Mouse (Mus musculus) kidney, postnatal 0 days (tissue): ENCODE measurements at regions not wholly inside any gene's neighbourhood (a gene's known extent, or its start where the extent isn't known, plus 50 kb on each side); places are given as distances from the start of the nearest gene placed in this dataset.

Experiments
- ATAC-seq: fragments of 200-750 bp; cut with Nextera tagmentation; replicated peaks from 2 replicates; pipeline ENCODE4 v1.8.0; 2017; ENCODE audit warnings: low read depth, moderate number of reproducible peaks, moderate TSS enrichment, moderate library complexity; ENCODE audit not compliant: low FRiP score
- DNase-seq: peaks from one replicate; pipeline ENCODE4 v3.0.0-alpha.2; 2016; ENCODE audit warnings: low spot score
- H3K27ac ChIP-seq: fragments of 300-500 bp; sonication (generic); 2 replicates; pipeline ENCODE4 v1.5.1; 2014; ENCODE audit warnings: mild to moderate bottlenecking
- H3K27me3 ChIP-seq: fragments of 300-500 bp; sonication (generic); 2 replicates; pipeline ENCODE4 v1.6.1; 2014; ENCODE audit warnings: low read length, mixed read lengths; ENCODE audit not compliant: insufficient read depth
- H3K36me3 ChIP-seq: fragments of 300-500 bp; sonication (generic); 2 replicates; pipeline ENCODE4 v1.6.1; 2014; ENCODE audit warnings: low read length, mixed read lengths; ENCODE audit not compliant: insufficient read depth
- H3K4me1 ChIP-seq: fragments of 300-500 bp; sonication (generic); replicated peaks from 2 replicates; pipeline ENCODE4 v1.6.1; 2014; ENCODE audit warnings: antibody characterized with exemption, low read length, mixed read lengths; ENCODE audit not compliant: insufficient read depth
- H3K4me2 ChIP-seq: fragments of 300-500 bp; sonication (generic); 2 replicates; pipeline ENCODE4 v1.6.1; 2014; ENCODE audit warnings: mild to moderate bottlenecking, low read length, moderate library complexity, mixed read lengths
- H3K4me3 ChIP-seq: fragments of 300-500 bp; sonication (generic); replicated peaks from 2 replicates; pipeline ENCODE4 v1.5.1; 2014; ENCODE audit warnings: low read depth, low read length
- H3K9ac ChIP-seq: fragments of 300-500 bp; sonication (generic); 2 replicates; pipeline ENCODE4 v1.6.1; 2014; ENCODE audit warnings: low read depth, low read length
- H3K9me3 ChIP-seq: fragments of 300-500 bp; sonication (generic); replicated peaks from 2 replicates; pipeline ENCODE4 v1.6.1; 2016; ENCODE audit warnings: low read length, inconsistent platforms, mixed read lengths
- CTCF ChIP-seq: IDR thresholded peaks from 2 replicates; pipeline ENCODE4 v1.5.1; 2016; ENCODE audit warnings: antibody characterized with exemption, low read depth, mild to moderate bottlenecking, moderate library complexity
- WGBS: fragments of 180-500 bp; shearing (Covaris S2); extraction: QIAGEN DNeasy Blood & Tissue Kit; methylation state at CpG from one replicate; pipeline ENCODE4 v1.1.7; 2014; 5-methylcytosine and 5-hydroxymethylcytosine counted together

DNA sequence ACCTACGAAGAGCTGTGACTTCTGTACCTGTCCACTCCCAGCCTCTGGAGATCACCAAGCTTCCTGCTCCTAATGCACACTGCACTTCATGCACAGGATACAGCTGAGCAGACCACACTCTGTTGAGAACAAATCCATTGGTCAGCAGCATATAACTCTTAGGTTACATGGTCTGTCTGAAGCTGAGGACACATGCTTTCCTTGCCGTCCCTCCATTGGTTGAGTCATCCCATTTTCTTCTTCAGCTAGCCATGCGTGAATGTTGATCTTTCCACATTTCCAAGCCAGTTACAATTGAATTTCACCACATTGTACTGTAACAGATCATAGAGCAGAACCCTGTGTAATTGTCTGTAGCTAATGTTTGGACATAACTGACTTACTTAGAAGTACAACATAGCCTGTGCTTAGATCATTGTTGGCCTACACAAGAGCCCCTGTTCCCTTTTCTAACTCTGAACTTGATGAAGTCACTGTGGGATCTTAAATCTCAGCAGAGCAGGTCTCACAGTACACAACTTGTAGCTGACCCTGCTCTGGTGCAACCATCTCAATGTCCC, 593.3 kb upstream of the Intu start:
- Histone ChIP-seq H3K27ac (no peak overlapping the region), H3K4me1 (no peaks in the 10 kb centered on the region), H3K27me3 (no peaks in the 10 kb centered on the region), H3K4me2 (no peak overlapping the region), H3K36me3 (no peaks in the 10 kb centered on the region), H3K9ac (no peak overlapping the region), H3K9me3 (no peaks in the 10 kb centered on the region), H3K4me3 (no peak overlapping the region)
- DNase-seq (no peak), ATAC-seq (no peak)
- WGBS: 86% methylated on average over 3 of the region's 3 CpGs
- TF ChIP-seq CTCF: no peak

- H3K4me1 ChIP-seq: no peaks in the 10 kb centered on the region
- H3K4me2 ChIP-seq: no peak overlapping the region
- no peak overlapping the region for H3K9ac ChIP-seq
- no peaks in the 10 kb centered on the region for H3K27me3 ChIP-seq
- no peaks in the 10 kb centered on the region for H3K36me3 ChIP-seq
- H3K9me3 ChIP-seq: no peaks in the 10 kb centered on the region
- no peak overlapping the region for H3K4me3 ChIP-seq
- WGBS: 65% methylated on average over 3 of the region's 3 CpGs
- no peak for ATAC-seq
- DNase-seq: peak; percentile 86
- no peak for TF ChIP-seq CTCF
- no peak overlapping the region for H3K27ac ChIP-seq
Measured at GRCm38 (mm10) chr3:39944581-39944980, 586.5 kb upstream of the Intu start.

GRCm38 (mm10) chr3:39952103-39952502, 579.0 kb upstream of the Intu start:
- DNase-seq: no peak
- H3K27me3 ChIP-seq: no peaks in the 10 kb centered on the region
- H3K4me3 ChIP-seq: no peak overlapping the region
- WGBS: 68% methylated on average over 2 of the region's 2 CpGs
- no peak overlapping the region for H3K27ac ChIP-seq
- TF ChIP-seq CTCF: no peak
- ATAC-seq: no peak
- H3K9me3 ChIP-seq: no peaks in the 10 kb centered on the region; the same call in 1 of the 2 replicates
- no peaks in the 10 kb centered on the region for H3K4me1 ChIP-seq
- H3K9ac ChIP-seq: no peak overlapping the region
- H3K36me3 ChIP-seq: no peaks in the 10 kb centered on the region
- H3K4me2 ChIP-seq: no peak overlapping the region

DNA sequence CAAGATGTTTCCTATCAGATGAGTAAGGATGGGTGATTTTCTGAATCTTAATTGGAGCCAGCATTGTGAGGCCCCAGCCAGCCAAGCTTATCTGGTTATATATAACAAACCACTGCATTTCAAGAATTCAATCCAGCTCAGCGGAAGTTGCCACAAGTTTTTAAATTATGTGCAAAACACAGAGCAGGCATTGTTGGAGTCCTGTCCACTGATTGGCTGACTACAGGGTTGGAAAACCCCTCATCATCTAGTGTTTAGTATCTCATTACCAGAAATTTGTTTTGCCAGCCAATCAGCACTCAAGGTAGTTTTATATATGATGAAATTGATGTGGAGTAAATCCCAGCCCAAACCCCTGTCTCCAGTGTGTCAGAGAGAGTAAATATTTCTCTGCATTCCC, 578.5 kb upstream of the Intu start:
- Histone ChIP-seq H3K36me3 (no peaks in the 10 kb centered on the region), H3K27ac (no peak overlapping the region), H3K4me3 (no peak overlapping the region), H3K4me2 (no peak overlapping the region), H3K9ac (no peak overlapping the region), H3K27me3 (no peaks in the 10 kb centered on the region), H3K9me3 (no peaks in the 10 kb centered on the region; the same call in 1 of the 2 replicates), H3K4me1 (no peaks in the 10 kb centered on the region)
- WGBS: 56% methylated on average over 1 of the region's 1 CpGs
- no peak for DNase-seq
- ATAC-seq: no peak
- TF ChIP-seq CTCF: no peak

DNA sequence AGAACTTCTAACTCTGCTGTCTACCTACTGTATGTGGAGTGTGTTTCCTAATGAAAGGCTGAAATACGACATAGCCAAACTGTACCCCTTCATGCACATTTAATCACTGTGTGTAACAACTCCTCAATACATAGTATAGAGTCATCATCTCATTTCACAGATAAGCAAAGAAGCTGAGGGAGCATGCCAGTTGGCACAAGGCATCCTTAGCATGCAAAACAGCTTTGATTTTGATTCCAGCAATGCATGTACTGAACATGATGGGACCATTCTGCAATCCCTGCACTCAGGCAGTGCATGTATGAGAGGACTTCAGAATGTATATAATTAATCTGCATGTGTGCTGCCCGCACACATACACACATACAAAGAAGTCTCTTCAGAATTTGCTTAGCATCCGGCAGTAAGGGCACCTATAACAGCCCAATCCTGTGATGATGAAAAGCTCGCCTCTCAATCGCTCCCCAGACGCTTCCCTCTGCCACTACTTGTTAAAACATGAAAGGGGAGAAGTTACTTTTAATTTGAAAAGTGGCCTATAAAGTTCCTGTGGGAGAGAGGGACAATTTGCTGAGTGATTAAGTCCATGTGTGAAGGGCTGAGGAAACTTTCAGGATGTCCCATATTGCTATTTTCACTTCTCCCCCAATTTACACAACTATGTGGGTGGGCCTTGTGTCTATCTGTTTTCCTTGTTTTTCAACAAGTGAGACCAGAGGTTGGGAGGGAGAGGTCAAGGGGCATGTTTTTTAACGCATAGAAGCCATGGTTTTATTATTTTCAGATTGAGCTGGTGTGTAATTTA, 569.0 kb upstream of the Intu start:
- 42% methylated on average over 7 of the region's 7 CpGs for WGBS
- Histone ChIP-seq H3K4me3 (no peak overlapping the region), H3K27ac (no peak overlapping the region), H3K9me3 (no peaks in the 10 kb centered on the region), H3K4me1 (no peaks in the 10 kb centered on the region), H3K9ac (no peak overlapping the region), H3K36me3 (no peaks in the 10 kb centered on the region), H3K4me2 (no peak overlapping the region), H3K27me3 (no peaks in the 10 kb centered on the region)
- DNase-seq: peak; percentile 46
- no peak for TF ChIP-seq CTCF
- ATAC-seq: no peak

- Histone ChIP-seq H3K4me3 (no peak overlapping the region), H3K4me2 (no peak overlapping the region), H3K36me3 (no peaks in the 10 kb centered on the region), H3K27me3 (no peaks in the 10 kb centered on the region), H3K9me3 (no peaks in the 10 kb centered on the region), H3K4me1 (no peaks in the 10 kb centered on the region), H3K27ac (no peak overlapping the region), H3K9ac (no peak overlapping the region)
- ATAC-seq (no peak), DNase-seq (no peak)
- 87% methylated on average over 2 of the region's 2 CpGs for WGBS
- TF ChIP-seq CTCF: no peak
Measured at GRCm38 (mm10) chr3:39965431-39965830, 565.7 kb upstream of the Intu start.
